Mouse (Mus musculus) kidney, postnatal 36 days (tissue): Measurements from ENCODE around the gene Pih1d1.
"Not testable (repeated sequence)": the region's sequence is repeated elsewhere in the genome, so short reads cannot be mapped to it uniquely, and the experiment has no call there.

Experiments
- DNase-seq, 2 experiments: peaks; one replicate each; pipeline ENCODE4 v3.0.0; 2021 to 2022; ENCODE audit warnings: mixed read lengths in 2 of 2

The Pih1d1 gene

GRCm38 (mm10) chr7:45154096-45154992, at the start of gene Pih1d1, which contains the start of gene Aldh16a1:
Gene Pih1d1, plus strand, starts transcription at chr7:45154303.
Gene Aldh16a1, minus strand, starts transcription at chr7:45154584.
- DNase-seq = peak; percentile 98 to 99

GRCm38 (mm10) chr7:45104941-45105340, 49.2 kb upstream of the Pih1d1 start:
- no peak for DNase-seq

- no peak for DNase-seq
These were observed 48.6 kb upstream of the Pih1d1 start for GRCm38 (mm10) chr7:45105491-45105890.

GRCm38 (mm10) chr7:45106441-45106840, 47.7 kb upstream of the Pih1d1 start:
- DNase-seq = no peak

- no peak for DNase-seq
These were observed 47.0 kb upstream of the Pih1d1 start for GRCm38 (mm10) chr7:45107052-45107645.

GRCm38 (mm10) chr7:45110089-45110488, 44.0 kb upstream of the Pih1d1 start:
- DNase-seq = not testable (repeated sequence)

- no peak for DNase-seq
These were observed 42.2 kb upstream of the Pih1d1 start for GRCm38 (mm10) chr7:45111940-45112339.

- no peak for DNase-seq
These were observed 41.6 kb upstream of the Pih1d1 start for GRCm38 (mm10) chr7:45112529-45112928.

- DNase-seq = no peak
These were observed 40.6 kb upstream of the Pih1d1 start for GRCm38 (mm10) chr7:45113476-45113875.

- no peak for DNase-seq
These were observed 36.5 kb upstream of the Pih1d1 start for GRCm38 (mm10) chr7:45117566-45117965.

- no peak for DNase-seq
These were observed 35.8 kb upstream of the Pih1d1 start for GRCm38 (mm10) chr7:45118336-45118735.

- no peak for DNase-seq
These were observed 34.1 kb upstream of the Pih1d1 start for GRCm38 (mm10) chr7:45119780-45120709.

GRCm38 (mm10) chr7:45121404-45121803, 32.7 kb upstream of the Pih1d1 start:
- peak; percentile 77 to 79 for DNase-seq

- no peak for DNase-seq
These were observed 32.1 kb upstream of the Pih1d1 start for GRCm38 (mm10) chr7:45121966-45122365.

GRCm38 (mm10) chr7:45122561-45123185, 31.4 kb upstream of the Pih1d1 start:
- DNase-seq = no peak

GRCm38 (mm10) chr7:45123186-45123570, 30.9 kb upstream of the Pih1d1 start:
- peak; percentile 35 to 68 for DNase-seq

- peak; percentile 99 for DNase-seq
These were observed 29.6 kb upstream of the Pih1d1 start, which contains the start of gene Rps11 for GRCm38 (mm10) chr7:45124224-45125143. Gene Rps11, minus strand, starts transcription at chr7:45124439.

GRCm38 (mm10) chr7:45125144-45125600, 28.9 kb upstream of the Pih1d1 start:
- DNase-seq = no peak

GRCm38 (mm10) chr7:45125649-45126048, 28.5 kb upstream of the Pih1d1 start:
- not testable (repeated sequence) for DNase-seq

GRCm38 (mm10) chr7:45126147-45126843, 27.8 kb upstream of the Pih1d1 start:
- no peak for DNase-seq
